Mouse (Mus musculus): ENCODE measurements around the gene Boc.

Boc gene

GRCm38 (mm10) chr16:44526689-44527088 lies 32.0 kb downstream of the Boc start:
- DNase-seq, result no peak

GRCm38 (mm10) chr16:44526044-44526443 lies 32.7 kb downstream of the Boc start:
- DNase-seq, result no peak

GRCm38 (mm10) chr16:44523595-44523994 lies 35.1 kb downstream of the Boc start:
- no peak for DNase-seq

GRCm38 (mm10) chr16:44516498-44516897 lies 42.2 kb downstream of the Boc start:
- DNase-seq, result no peak

GRCm38 (mm10) chr16:44510521-44511213 lies 48.0 kb downstream of the Boc start:
- DNase-seq, result no peak

GRCm38 (mm10) chr16:44509458-44510344 lies 49.0 kb downstream of the Boc start:
- DNase-seq, result no peak

- peak; percentile 61 for DNase-seq
Measured at GRCm38 (mm10) chr16:44508772-44509171, 49.9 kb downstream of the Boc start.

GRCm38 (mm10) chr16:44508025-44508424 lies 50.7 kb downstream of the Boc start:
- DNase-seq, result no peak

- DNase-seq, result no peak
Measured at GRCm38 (mm10) chr16:44507027-44507929, 51.4 kb downstream of the Boc start.

GRCm38 (mm10) chr16:44505243-44505642 lies 53.5 kb downstream of the Boc start:
- no peak for DNase-seq

- DNase-seq, result no peak
Measured at GRCm38 (mm10) chr16:44502895-44503575, 55.7 kb downstream of the Boc start.

- DNase-seq, result no peak
Measured at GRCm38 (mm10) chr16:44502325-44502724, 56.4 kb downstream of the Boc start.

- no peak for DNase-seq
Measured at GRCm38 (mm10) chr16:44501783-44502182, 56.9 kb downstream of the Boc start.

- no peak for DNase-seq
Measured at GRCm38 (mm10) chr16:44498447-44498846, 60.2 kb downstream of the Boc start.

GRCm38 (mm10) chr16:44496971-44497464 lies 61.7 kb downstream of the Boc start:
- no peak for DNase-seq

GRCm38 (mm10) chr16:44494441-44495108 lies 64.1 kb downstream of the Boc start:
- no peak for DNase-seq

- DNase-seq, result no peak
Measured at GRCm38 (mm10) chr16:44493868-44494267, 64.8 kb downstream of the Boc start.

- DNase-seq, result no peak
Measured at GRCm38 (mm10) chr16:44492706-44493105, 66.0 kb downstream of the Boc start.

- no peak for DNase-seq
Measured at GRCm38 (mm10) chr16:44492151-44492550, 66.5 kb downstream of the Boc start.

GRCm38 (mm10) chr16:44491051-44491450 lies 67.6 kb downstream of the Boc start:
- DNase-seq, result no peak

- DNase-seq, result no peak
Measured at GRCm38 (mm10) chr16:44487194-44487593, 71.5 kb downstream of the Boc start.

GRCm38 (mm10) chr16:44486612-44487011 lies 72.1 kb downstream of the Boc start:
- peak; percentile 52 for DNase-seq

All from right cerebral cortex, adult 18-20 months (tissue).